Mouse (Mus musculus) hindbrain, embryonic 11.5 days (tissue): ENCODE measurements around the gene Ezh1. TPM values are rescaled to one million over a fixed set of nuclear protein-coding genes. Genes with fewer than 3 reads are reported as not detected.

Experiments
- ATAC-seq: fragments of 200-750 bp; cut with Nextera tagmentation; 2 replicates; pipeline ENCODE4 v1.8.0; 2017; ENCODE audit warnings: mild to moderate bottlenecking, moderate TSS enrichment, moderate library complexity; ENCODE audit not compliant: low FRiP score
- DNase-seq: peaks from one replicate; pipeline ENCODE4 v3.0.0-alpha.2; 2015; ENCODE audit warnings: low spot score
- H3K27ac ChIP-seq: fragments of 300-500 bp; sonication (generic); 2 replicates; pipeline ENCODE4 v1.5.1; 2014; ENCODE audit warnings: mild to moderate bottlenecking, low read depth, low read length
- H3K27me3 ChIP-seq: fragments of 300-500 bp; sonication (generic); 2 replicates; pipeline ENCODE4 v1.6.1; 2014; ENCODE audit warnings: mild to moderate bottlenecking, low read length, moderate library complexity, mixed read lengths; ENCODE audit not compliant: control insufficient read depth, insufficient read depth
- H3K36me3 ChIP-seq: fragments of 300-500 bp; sonication (generic); 2 replicates; pipeline ENCODE4 v1.6.1; 2014; ENCODE audit warnings: mild to moderate bottlenecking, low read length, moderate library complexity, mixed read lengths; ENCODE audit not compliant: control insufficient read depth, insufficient read depth
- H3K4me1 ChIP-seq: fragments of 300-500 bp; sonication (generic); replicated peaks from 2 replicates; pipeline ENCODE4 v1.6.1; 2014; ENCODE audit warnings: low read length, mixed read lengths; ENCODE audit not compliant: control insufficient read depth, insufficient read depth
- H3K4me2 ChIP-seq: fragments of 300-500 bp; sonication (generic); replicated peaks from 2 replicates; pipeline ENCODE4 v1.6.1; 2014; ENCODE audit warnings: mild to moderate bottlenecking, low read depth, low read length
- H3K4me3 ChIP-seq: fragments of 300-500 bp; sonication (generic); 2 replicates; pipeline ENCODE4 v1.5.1; 2014; ENCODE audit warnings: low read depth, low read length
- H3K9ac ChIP-seq: fragments of 300-500 bp; sonication (generic); 2 replicates; pipeline ENCODE4 v1.6.1; 2014; ENCODE audit warnings: low read depth, low read length
- H3K9me3 ChIP-seq: fragments of 300-500 bp; sonication (generic); 2 replicates; pipeline ENCODE4 v1.6.1; 2016; ENCODE audit warnings: low read length; ENCODE audit not compliant: control insufficient read depth
- WGBS: fragments of 180-500 bp; shearing (Covaris S2); extraction: QIAGEN DNeasy Blood & Tissue Kit; methylation state at CpG from one replicate; pipeline ENCODE4 v1.1.7; 2014; 5-methylcytosine and 5-hydroxymethylcytosine counted together
- polyA plus RNA-seq: library from polyadenylated mRNA; unstranded; fragments of >200 nt; fragmentation: Nextera tagmentation; extraction: Ambion mirVana; gene quantifications from 2 replicates; pipeline ENCODE4 v1.2.1, GENCODE M21; 2014

The Ezh1 gene
- polyA plus RNA-seq, 1 experiment from 2014 or later, result 11.1 TPM

DNA sequence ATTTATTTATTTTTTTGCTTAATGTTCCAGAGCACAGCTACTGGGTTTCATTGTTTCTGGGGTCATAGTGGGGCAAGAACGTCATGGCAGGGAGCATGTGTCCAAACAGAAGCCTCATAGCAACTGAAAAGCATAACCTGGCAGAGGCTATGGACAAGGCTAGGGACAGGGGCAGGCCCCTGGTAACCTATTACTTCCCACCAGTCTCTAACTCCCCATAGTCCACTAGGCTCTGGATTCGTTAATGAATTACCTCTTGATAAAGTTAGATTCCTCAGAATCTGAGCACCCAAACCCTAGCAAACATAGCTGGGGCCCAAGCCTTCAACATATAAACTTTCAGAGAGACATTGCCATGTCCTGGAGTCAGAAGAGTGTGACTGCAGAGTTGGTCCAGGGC lies 24.8 kb upstream of the Ezh1 start:
- no peak for ATAC-seq

GRCm38 (mm10) chr11:101248258-101248994 lies 22.2 kb upstream of the Ezh1 start:
- Histone ChIP-seq H3K9me3 (no peaks in the 10 kb centered on the region), H3K4me2 (no peak overlapping the region), H3K4me3 (no peak overlapping the region), H3K36me3 (no peaks in the 10 kb centered on the region), H3K9ac (no peak overlapping the region), H3K27ac (no peak overlapping the region), H3K27me3 (peaks cover 14% of the 10 kb centered on the region), H3K4me1 (no peaks in the 10 kb centered on the region; the same call in none of the 2 replicates)
- no peak for ATAC-seq
- 39% methylated on average over 14 of the region's 14 CpGs for WGBS
- peak; percentile 80 for DNase-seq

More for the DNA sequence above, 24.8 kb upstream of the Ezh1 start:
- no peaks in the 10 kb centered on the region for H3K36me3 ChIP-seq
- peaks cover 14% of the 10 kb centered on the region for H3K27me3 ChIP-seq
- DNase-seq, result no peak
- H3K9ac ChIP-seq, result no peak overlapping the region
- WGBS, result 66% methylated on average over 2 of the region's 2 CpGs
- no peak overlapping the region for H3K4me3 ChIP-seq
- peaks cover 3% of the 10 kb centered on the region for H3K4me1 ChIP-seq
- no peak overlapping the region for H3K27ac ChIP-seq
- no peak overlapping the region for H3K4me2 ChIP-seq
- no peaks in the 10 kb centered on the region for H3K9me3 ChIP-seq

DNA sequence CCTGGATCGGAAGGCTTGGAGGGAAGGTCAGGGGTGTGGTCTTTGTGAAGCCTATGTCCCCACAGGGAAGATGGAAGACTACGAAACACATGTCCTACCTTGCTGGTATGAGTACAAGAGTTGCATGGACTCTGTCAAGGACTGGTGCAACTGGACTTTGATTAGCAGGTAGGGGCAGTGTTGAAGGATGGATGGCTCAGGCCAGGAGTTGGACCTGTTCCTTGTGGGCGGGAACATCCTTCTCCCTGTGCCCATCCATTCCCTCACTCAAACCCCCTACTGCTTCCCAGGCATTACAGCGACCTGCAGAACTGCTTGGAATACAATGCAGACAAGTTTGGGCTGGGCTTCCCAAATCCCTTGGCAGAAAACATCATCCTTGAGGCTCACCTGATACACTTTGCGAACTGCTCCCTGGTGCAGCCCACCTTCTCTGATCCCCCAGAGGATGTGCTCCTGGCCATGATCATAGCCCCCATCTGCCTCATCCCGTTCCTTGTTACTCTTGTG lies 21.3 kb upstream of the Ezh1 start:
- ATAC-seq (no peak), DNase-seq (no peak)
- Histone ChIP-seq H3K9me3 (no peaks in the 10 kb centered on the region), H3K27ac (no peak overlapping the region), H3K4me2 (0 out of 2 replicates have a peak overlapping the region, but pooled peaks have one; percentile 3), H3K36me3 (no peaks in the 10 kb centered on the region), H3K4me3 (no peak overlapping the region), H3K4me1 (no peaks in the 10 kb centered on the region; the same call in none of the 2 replicates), H3K9ac (no peak overlapping the region), H3K27me3 (peaks cover 14% of the 10 kb centered on the region)
- 86% methylated on average over 6 of the region's 6 CpGs for WGBS

DNA sequence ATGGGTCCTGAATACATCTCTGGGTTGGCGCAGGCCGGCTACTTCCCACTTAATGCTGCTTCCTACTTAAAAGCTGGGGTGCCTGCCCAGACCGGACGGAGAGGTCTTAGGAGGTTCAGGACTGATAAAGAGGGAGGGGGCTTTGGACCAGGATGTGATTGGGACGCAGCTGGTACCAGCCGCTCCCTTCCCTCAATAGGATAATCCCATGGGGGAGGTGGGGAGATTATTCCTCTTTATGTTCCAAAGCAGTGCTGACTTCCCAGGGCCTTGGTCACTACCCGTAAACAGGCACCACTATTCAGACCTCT lies 20.4 kb upstream of the Ezh1 start:
- peaks cover 14% of the 10 kb centered on the region for H3K27me3 ChIP-seq
- ATAC-seq (no peak), DNase-seq (no peak)
- WGBS, result 2% methylated on average over 7 of the region's 7 CpGs
- H3K4me1 ChIP-seq, result no peaks in the 10 kb centered on the region; the same call in none of the 2 replicates
- no peaks in the 10 kb centered on the region for H3K9me3 ChIP-seq
- no peaks in the 10 kb centered on the region for H3K36me3 ChIP-seq
- H3K4me3 ChIP-seq, result peak overlapping the region; percentile 60
- H3K4me2 ChIP-seq, result peak overlapping the region; percentile 99
- H3K27ac ChIP-seq, result no peak overlapping the region
- peak overlapping the region; percentile 69 for H3K9ac ChIP-seq

DNA sequence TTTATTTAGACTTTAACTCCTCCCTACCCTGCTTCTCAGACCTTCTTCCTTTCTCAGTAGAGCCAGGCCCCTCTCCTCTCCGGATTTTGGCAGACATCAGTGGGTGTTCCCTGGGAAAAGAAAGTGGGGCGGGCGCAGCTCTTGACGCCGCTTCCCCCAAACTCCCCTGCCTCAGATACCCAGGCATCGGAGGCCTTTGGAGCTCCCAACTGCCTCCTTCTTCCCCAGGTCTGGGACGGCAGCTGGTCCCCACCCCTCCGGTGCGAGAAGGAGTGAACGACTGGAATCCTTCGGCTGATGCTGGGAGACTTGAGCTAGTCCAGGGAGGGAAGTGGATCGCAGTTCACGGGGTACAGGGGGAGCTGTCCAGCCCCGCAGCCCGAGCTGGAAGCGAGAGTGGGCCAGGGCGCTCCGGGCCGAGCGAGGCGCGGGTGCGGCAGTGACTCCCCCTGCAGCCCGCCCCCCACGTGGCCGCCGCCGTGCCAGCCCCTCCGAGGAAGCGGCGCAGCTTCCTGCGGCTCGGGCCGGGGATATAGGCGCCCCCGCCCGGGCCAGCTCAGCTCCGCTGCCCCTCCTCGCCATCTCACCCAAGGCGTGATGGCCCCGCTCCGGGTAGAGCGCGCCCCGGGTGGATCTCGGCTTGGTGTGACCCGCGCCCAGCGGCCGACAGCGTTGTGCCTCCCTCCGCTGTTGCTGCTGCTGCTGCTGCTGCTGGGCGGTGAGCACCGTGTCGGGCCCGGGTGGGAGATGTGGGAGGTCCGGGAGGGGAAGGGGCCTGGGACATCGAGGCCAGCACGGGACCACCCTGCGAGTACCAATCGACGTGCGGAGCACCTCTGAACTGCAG lies 19.8 kb upstream of the Ezh1 start, which contains the start of gene Ramp2:
Gene Ramp2 (plus strand): TSS at position 174 of the 847 bp plus-strand sequence.
- Histone ChIP-seq H3K27ac (no peak within 1 kb of the TSS), H3K36me3 (no peaks in the 10 kb centered on the region), H3K4me2 (peak within 1 kb of the TSS; percentile 99), H3K9me3 (no peaks in the 10 kb centered on the region), H3K4me3 (peak within 1 kb of the TSS; percentile 60), H3K4me1 (no peaks in the 10 kb centered on the region; the same call in none of the 2 replicates), H3K27me3 (peaks cover 14% of the 10 kb centered on the region), H3K9ac (peak within 1 kb of the TSS; percentile 69)
- peak; percentile 64 for DNase-seq
- ATAC-seq, result peak; percentile 60
- whole genome bisulfite sequencing, result under 1% methylated on average over 52 of the region's 63 CpGs

DNA sequence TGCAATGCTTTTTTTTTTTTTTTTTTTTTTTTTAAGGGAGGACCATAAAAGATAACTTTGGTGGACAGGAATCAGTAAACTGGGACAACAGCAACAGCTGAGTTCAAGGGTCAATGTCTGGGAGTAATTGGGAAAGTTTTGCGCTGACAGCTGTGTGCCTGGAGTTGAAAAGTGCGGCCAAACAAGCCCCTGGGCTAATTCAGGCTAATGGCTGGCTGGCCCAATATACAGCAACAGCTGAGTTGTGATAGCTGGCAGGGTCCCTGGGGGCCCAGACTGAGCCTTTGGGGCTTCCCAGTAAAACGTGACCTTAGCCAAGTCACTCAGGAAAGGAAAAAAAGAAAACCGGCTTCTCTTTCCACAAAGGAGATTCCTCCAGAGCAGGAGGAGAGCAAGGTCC lies 18.8 kb upstream of the Ezh1 start:
- no peak for ATAC-seq
- no peak for DNase-seq
- no peak overlapping the region for H3K4me2 ChIP-seq

DNA sequence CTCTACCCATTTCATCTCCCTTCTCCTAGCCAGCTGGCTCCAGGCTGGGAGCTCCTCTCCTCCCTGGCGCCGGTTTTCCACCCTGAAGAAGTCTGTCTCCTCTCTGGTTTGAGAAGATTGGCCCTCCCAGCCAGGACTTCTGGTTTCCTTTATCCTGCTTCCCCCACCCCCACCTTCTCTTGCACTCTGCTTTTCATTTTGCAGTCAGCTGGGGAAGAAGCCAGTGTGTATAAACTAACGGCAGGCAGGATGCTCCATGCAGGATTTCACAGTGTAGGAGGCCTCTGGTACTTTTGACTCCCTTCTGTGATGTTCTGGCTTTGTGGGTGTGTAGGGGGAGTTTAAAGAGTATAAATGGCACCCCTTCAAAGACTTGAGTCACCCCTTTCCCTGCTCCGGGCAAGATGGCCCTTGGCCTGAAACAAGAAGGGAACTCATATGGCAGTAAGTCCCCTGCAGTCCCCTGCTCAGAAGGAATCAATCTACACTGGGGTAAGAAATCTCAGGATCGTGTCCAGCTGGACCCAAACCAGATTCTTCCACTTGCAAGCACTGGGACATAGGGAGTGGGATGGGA lies 11.9 kb upstream of the Ezh1 start:
- Histone ChIP-seq H3K4me1 (no peaks in the 10 kb centered on the region), H3K9ac (no peak overlapping the region), H3K36me3 (no peaks in the 10 kb centered on the region), H3K9me3 (no peaks in the 10 kb centered on the region), H3K4me2 (no peak overlapping the region), H3K27ac (no peak overlapping the region), H3K27me3 (no peaks in the 10 kb centered on the region), H3K4me3 (no peak overlapping the region)
- ATAC-seq, result no peak
- WGBS, result 56% methylated on average over 5 of the region's 5 CpGs
- no peak for DNase-seq

More for the DNA sequence above, 18.8 kb upstream of the Ezh1 start:
- Histone ChIP-seq H3K9me3 (no peaks in the 10 kb centered on the region), H3K27ac (no peak overlapping the region), H3K27me3 (peaks cover 14% of the 10 kb centered on the region), H3K9ac (no peak overlapping the region), H3K36me3 (no peaks in the 10 kb centered on the region), H3K4me1 (no peaks in the 10 kb centered on the region; the same call in none of the 2 replicates), H3K4me3 (no peak overlapping the region)
- 41% methylated on average over 4 of the region's 4 CpGs for WGBS

GRCm38 (mm10) chr11:101236782-101237181 lies 10.5 kb upstream of the Ezh1 start:
- H3K4me1 ChIP-seq, result no peaks in the 10 kb centered on the region
- DNase-seq, result no peak
- H3K9me3 ChIP-seq, result no peaks in the 10 kb centered on the region
- no peak for ATAC-seq
- no peaks in the 10 kb centered on the region for H3K36me3 ChIP-seq
- H3K4me3 ChIP-seq, result no peak overlapping the region
- WGBS, result 89% methylated on average over 5 of the region's 5 CpGs
- H3K27me3 ChIP-seq, result no peaks in the 10 kb centered on the region
- no peak overlapping the region for H3K27ac ChIP-seq
- no peak overlapping the region for H3K4me2 ChIP-seq
- no peak overlapping the region for H3K9ac ChIP-seq
